Mouse (Mus musculus): ENCODE measurements at regions not wholly inside any gene's neighbourhood (a gene's known extent, or its start where the extent isn't known, plus 50 kb on each side); places are given as distances from the start of the nearest gene placed in this dataset.

DNA sequence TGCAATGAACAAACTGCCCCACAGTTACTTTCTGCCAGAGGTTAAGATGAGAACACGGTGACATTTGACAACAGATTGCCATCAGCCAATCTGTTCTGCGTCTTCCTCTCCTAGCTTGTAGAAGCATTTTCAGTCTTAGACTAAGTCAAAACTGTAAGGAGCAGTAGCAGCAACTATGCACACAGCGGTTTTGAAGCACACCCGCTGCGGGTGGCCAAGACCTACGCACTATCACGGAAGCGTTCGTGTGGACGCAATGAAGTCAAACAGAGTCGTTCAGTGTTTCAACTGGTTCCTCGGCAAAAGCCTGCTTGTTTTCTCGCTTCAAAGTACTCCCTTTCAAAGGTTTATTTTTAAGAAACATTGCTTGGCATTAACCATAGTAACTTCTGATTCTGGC lies 212.9 kb upstream of the Akirin2 start:
- DNase-seq (ENCODE audit: low read depth): no peak

DNA sequence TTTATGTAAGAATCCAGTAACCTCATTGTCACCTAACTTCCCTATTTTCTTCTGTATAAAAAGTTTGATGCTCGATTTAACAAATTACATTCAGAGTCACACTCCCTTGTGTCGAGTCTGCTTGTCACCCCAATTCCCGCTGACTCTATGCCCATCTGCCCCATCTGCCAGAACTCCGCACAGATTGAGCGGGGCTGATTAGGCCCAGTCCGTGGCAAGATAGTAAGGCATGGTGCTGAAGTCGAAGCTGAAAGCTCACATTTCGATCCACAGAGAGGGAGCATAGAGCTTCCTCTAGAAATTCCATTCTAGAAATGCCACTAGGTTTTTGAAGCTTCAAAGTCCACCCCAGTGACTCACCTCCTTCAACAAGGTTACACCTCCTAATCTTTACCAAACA lies 210.7 kb upstream of the Akirin2 start:
- no peak for DNase-seq (ENCODE audit: low read depth)

DNA sequence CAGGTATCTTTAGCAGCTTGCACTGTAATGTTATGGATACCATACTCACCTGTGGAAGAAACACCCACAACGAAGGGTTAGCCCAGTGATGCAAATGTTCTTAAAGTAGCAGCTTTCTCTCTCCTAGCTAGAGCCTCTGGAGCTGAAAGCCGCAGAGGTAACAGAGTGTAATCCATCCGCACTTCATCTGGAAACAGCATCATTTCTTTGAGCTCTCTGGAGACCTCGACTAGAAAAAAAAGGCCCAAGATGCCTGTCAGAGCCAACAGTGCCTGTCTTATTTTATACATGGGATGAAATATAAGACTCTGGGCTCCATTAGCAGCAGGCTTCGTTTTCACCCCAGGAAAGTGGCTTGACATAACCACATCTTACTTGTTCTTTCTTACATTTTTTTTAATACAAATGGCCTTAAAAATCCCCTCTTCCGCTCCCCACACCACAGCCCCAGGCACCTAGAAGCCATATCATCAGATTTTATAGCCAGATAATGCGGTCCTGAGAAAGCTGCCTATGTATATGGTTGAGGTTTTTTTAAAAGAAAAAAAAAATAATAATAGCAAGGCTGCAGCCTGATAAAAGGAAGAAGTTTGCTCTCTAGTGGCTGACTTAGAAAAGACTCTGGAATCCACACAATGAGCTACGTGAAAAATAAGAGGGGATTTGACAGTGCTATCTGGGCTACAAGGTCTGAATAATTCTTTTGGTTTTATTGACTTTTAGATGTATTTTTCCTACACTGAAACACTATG lies 179.3 kb upstream of the Akirin2 start:
- no peak for DNase-seq (ENCODE audit: low read depth)

DNA sequence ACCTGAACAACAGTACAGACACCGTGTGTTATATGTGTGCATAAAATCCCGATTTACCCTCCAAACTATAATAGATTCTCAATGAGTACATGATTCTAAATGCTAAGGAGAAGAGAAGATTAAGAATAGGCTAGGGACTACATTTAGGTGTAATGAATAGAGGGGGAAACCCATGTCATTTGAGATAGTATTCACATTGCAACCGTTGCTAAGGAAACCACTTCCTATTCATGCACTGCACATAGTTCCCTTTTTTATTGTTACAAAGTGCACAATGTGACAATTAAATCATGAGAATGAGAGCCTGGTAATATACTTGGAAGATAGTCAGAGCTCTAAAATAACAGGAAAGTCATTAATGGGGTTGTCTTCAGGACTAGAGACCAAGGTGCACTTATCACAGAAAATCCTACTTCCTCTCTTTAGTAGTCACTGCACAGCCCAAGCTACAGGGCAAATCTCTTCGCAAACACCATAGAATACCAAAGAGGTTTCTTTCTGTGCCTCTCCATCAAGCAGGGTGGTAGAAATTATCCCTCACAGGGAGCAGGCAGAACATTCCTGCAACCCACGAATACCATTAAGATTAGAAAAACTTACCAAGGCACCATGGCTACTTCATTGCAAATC lies 164.3 kb upstream of the Akirin2 start:
- DNase-seq (ENCODE audit: low read depth): no peak

DNA sequence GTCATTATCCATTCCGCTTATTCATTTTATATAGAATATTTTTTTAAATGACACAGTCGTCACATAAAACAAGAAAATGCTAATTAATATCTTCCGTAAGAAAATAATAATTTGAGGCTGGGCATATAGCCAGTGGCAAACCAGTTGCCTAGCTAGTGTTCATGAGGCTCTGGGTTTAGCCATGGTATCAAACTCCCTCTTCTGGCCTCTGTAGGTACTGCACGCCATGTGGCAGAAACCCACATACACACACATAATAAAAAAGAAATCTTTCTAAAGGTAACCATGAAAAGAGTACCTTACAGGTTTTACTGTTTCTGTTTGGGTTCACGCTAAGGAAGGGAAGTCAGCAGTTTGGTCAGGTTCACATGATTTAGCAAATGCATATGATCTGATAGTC lies 159.2 kb upstream of the Akirin2 start:
- DNase-seq (ENCODE audit: low read depth): no peak

DNA sequence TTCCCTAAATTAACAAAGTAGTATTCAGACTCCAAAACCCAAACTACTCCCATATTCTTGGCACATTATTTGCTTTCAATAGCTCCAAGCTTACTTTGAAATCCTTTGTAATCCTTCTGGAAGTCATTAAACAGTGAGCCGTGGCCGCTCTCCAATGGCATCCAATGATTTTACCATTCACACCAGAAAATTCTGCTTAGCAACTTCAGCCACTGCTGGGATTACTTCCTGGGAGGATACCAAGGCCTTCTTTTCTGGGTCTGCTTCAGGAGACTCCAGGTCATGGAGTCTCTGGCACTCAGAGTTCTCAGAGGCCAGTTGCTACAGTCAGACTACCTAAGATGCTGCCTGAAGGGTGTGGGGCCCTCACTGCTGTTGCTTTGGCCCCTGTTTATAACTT lies 147.7 kb upstream of the Akirin2 start:
- DNase-seq (ENCODE audit: low read depth): no peak

DNA sequence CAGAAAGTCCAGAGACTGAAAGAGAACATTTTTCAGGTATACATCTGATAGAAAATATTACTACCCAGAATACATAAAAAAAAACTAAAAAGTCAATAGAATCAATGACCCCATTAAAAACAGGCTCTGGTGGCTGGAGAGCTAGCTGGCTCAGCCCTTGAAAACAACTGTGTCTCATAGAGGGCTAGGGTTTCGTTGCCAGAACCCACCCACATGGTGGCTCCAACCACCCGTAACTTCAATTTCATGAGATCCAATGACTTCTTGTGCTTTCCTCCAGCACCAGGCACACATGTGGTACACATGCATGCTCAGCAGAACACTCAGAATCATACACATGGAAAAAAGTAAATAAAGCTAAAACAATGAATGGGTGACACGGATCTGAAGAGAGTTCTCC lies 143.6 kb upstream of the Akirin2 start:
- DNase-seq (ENCODE audit: low read depth): no peak

DNA sequence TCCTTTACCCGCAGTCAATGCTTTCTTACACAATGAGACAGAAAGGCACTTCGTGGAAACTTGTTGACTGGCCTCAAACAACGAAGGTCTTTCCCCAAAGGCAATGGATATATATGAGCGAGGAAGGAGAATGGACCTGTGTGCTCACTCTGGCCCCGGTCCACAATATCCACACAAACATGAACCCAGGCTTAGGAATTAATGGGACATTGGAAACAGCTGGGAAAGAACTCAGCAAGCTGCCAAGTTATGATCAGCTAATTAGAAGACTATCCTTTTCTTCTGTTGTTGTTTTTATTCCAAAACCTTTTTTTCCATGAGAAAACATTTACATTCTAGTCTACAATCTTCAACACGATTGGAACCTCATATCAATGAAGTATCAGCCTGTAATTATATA lies 129.8 kb upstream of the Akirin2 start:
- DNase-seq (ENCODE audit: low read depth): no peak

DNA sequence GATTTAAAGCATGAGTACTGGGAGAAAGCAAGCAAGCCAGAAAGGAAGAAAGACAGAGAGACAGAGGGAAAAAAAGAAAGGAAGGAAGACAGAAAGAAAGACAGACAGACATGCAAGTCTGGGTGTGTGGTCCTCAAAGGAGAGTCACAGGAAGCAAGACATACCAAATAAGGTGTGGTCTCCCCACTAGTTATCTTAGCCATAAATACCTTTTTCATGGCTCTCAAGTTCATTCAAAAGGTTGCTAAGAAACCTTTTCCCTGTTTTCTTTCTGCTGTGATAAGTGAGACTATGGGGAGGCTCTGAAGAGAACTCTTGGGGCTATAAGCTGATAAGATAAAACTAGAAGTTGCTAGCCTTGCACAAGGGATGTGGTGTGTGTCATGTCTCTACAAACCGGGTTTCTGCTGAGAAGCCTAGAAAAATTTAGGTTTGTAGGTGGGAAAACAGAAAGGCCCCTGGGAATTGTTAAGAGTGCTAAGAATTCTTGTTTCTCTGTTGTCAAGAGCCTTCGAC lies 126.5 kb upstream of the Akirin2 start:
- DNase-seq (ENCODE audit: low read depth): no peak

DNA sequence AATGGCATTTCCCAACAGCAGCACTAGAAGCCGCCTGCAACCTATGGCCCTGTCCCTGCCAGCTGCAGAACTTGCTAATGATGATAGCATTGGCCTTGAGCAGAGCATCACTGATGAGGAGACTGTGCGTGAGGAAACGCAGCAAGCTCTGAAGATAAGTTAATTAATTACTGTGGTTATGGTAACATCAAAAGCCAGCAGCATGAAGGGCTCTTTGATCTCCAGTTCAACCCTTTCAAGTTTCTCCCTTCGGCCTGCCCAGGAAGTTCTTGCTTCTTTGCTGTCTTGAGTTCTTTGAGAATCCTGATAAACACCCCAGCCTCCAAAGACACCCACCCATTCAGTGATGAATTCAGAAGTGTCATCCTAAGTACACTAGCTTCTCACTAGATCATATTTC lies 121.7 kb upstream of the Akirin2 start:
- no peak for DNase-seq (ENCODE audit: low read depth)

DNA sequence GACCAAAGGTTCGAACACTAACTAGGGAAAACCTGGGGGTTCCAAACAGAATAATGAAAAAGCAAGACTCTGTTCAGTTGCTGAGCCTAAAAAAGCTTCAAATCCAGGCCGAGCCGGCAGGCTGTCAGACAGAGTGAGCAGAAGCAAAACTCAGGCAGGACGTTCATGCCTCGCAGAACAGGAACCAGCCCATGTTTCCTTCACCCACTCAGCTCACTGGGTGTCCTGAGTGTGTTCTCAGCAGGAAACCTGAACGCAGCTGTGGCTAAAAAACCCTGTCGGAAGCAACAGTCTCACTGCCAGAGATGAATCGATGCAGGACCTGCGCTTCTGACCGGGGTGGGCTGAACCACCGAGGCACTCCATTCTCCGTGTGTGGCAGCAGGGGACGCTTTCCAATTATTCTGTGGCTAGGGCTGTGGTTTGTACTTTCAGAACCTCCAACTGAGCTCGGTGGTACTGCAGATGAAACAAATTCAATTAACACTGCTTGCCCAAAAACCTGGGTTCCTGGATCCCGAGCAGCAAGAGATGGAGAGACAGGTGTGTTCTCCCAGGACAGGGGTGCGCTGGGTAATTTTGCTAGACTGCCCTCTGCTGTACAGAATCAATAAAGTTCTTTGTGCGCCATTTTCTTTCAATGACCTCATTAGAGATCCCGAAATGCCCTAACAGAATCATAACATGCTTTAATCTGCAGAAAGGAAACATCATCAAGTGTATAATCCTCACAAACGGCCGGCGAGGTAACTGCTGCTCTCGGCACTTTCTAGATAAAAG lies 121.1 kb upstream of the Akirin2 start:
- DNase-seq (ENCODE audit: low read depth): peak; percentile 9

DNA sequence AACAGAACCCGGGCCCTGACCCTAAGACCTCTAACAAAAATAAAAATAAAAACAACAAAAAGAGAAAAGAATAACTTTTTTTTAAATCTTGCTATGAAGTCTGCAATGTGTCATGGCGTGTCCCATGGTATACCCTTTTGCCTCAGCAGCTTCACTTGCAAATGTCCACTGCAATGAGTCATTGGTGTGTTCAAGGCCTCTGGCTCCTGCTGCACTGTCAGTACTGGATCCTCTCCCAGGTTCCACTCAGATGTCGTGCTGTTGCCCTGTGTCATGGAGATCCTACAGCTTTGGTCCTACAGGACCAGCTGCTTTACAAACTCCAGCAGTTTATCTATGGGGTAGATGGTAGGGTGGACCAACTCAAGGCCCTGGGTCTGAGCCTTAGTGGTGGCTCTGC lies 113.4 kb upstream of the Akirin2 start:
- DNase-seq (ENCODE audit: low read depth): no peak

DNA sequence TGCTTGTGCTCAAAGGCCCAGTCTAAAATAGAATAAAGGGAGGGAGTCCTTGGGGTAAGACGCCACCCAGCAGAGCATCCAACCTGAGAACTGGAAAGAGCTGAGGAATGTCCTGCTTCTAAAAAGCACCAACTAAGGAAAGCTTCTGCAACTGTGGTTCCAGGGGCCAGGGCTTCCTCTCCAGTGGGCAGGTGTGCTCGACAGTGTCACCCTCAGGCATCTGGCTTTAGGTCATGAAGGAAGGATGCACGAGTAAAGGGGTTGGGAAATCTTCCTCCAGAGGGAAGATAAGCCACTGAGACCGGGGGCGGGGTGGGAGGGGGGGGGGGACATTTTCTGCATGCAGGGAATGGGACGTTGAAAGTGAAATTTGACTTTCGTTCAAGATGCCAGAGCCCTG lies 101.2 kb upstream of the Akirin2 start:
- no peak for DNase-seq (ENCODE audit: low read depth)

DNA sequence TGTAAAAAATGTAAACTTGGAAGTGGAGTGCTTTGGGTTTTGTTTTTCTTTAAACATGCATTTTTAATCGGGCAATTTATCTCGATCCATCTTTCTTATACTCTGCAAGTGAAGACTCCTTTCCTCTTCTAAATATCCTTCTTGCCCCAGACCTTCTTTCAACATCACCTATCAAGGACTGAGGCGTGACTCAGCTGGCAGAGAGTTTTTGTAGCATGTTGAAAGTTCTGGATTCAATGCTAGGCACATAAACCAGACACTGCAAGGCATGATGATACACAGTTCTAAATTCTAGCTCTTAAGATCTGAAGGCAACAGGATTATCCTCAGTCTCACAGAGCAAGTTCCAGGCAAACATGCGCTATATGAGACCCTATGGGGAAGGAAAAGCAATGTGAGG lies 88.1 kb upstream of the Akirin2 start:
- DNase-seq (ENCODE audit: low read depth): no peak

DNA sequence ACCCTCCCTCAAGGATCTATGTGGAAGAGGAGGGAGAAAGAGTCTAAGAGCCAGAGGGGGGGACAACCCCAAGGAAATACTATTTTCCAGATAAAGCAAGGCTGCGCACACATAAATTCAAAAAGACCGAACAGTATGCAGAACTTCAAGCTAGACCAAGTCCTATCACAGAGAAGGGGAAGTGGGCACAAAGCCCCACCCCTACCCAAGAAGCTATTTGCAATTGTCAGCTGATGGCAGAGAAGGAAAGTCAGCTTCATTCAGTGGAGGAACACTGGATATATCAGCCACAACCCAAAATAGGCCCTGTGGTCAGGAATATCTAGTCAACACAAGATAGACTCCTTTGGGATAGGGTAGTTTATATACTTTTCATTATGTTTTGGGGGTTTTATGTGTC lies 84.9 kb upstream of the Akirin2 start:
- peak; percentile 3 for DNase-seq (ENCODE audit: low read depth)

DNA sequence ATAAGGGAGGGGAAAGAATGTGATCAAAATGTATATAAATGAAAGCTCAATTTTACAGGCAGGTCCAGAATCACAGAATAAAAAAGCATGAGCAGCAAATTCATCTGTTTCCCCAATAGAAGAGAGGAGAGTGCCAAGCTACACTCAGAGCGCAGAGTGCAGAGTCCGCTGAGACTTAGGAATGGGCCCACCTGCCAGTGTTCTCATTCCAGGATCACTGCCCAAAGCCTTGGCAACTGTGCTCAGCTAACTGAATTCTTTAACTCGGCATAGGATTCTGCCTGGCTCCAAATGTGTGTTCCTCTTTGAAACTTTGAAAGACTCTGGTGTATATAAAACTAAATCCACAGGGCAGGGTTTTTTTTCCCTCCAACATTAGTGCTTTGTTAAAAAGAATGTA lies 84.4 kb upstream of the Akirin2 start:
- no peak for DNase-seq (ENCODE audit: low read depth)

DNA sequence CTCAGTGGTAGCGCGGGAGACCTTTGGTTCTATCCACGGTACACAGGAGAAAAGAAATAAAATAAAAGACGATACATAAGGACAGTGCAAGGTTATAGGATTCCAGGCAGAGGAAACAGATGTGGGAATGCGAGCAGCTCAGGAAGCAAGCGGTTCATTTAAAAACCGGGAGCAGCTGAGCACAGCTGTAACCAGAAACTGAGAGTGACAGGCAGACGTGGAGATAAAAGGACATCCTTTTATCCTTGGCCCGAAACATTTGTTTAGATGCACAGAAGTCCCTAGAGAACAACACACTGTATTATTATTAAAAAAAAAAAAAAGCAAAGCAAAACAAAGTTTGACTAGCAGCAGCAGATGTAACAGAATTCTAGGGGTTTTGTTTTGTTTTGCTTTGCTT lies 82.6 kb upstream of the Akirin2 start:
- DNase-seq (ENCODE audit: low read depth): no peak

DNA sequence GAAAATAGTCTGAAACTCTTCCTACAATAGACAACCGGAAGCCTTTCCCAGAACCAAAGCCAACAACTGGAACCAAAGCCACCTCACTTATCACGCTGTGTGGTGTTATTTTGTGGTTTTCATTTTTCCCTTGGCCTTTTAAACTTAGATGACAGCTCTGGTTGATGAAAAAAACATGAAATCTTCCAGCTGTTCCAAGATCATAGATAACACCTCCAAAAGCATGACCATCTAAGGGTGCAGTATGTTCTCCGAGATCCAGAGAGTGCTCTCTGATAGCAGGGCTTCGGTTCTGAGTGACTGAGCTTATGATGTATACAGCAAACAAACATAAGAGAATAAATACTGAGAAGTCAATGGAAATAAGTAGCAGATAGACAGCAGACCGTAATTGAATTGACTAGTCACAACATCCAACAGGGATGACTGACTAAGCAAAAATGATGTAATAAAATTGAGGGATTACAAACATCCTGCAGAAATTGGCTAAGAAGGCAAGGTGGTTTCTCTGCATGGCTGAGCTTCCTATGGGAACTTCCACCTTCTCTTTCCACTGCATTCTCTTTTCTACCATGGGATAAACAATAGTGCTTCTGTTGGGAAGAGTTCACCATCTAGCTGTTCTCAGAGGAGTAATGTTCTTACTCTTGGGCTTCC lies 74.8 kb upstream of the Akirin2 start:
- DNase-seq (ENCODE audit: low read depth): no peak

DNA sequence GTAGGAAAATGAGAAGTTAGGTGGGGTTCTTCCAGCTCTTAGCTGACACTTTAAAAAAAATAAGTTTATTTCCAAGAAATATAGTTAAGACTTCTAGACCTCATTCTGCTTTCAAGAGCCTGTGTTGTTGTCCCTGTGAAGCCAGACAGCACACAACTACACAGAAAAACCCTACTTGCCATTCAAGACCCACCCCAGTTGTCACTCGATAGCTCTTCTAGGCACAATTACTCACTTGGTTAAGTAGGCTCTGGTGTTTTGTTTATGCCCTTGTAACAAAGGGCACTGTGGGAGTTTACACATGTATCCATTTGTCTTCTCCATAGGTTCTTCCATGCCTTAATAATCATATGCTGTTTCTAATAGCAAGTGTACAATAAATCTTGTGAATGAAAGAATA lies 66.5 kb upstream of the Akirin2 start:
- no peak for DNase-seq (ENCODE audit: low read depth)

DNA sequence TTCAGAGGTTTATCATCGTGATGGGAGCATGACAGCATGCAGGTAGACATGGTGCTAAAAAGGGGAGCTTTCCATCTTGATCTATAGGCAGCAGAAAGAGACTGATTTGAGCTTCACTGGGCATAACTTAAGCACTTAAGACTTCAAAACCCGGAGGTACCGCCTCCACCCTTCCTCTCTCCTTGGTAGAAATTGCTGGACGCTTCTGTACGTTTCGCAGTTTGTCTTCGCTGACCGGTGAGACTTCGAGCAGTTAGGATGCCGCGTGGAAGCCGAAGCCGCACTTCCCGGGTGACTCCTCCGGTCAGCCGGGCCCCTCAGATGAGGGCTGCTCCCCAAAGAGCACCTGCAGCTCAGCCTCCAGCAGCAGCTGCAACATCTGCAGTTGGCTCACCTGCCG lies 65.2 kb upstream of the Akirin2 start:
- no peak for DNase-seq (ENCODE audit: low read depth)

DNA sequence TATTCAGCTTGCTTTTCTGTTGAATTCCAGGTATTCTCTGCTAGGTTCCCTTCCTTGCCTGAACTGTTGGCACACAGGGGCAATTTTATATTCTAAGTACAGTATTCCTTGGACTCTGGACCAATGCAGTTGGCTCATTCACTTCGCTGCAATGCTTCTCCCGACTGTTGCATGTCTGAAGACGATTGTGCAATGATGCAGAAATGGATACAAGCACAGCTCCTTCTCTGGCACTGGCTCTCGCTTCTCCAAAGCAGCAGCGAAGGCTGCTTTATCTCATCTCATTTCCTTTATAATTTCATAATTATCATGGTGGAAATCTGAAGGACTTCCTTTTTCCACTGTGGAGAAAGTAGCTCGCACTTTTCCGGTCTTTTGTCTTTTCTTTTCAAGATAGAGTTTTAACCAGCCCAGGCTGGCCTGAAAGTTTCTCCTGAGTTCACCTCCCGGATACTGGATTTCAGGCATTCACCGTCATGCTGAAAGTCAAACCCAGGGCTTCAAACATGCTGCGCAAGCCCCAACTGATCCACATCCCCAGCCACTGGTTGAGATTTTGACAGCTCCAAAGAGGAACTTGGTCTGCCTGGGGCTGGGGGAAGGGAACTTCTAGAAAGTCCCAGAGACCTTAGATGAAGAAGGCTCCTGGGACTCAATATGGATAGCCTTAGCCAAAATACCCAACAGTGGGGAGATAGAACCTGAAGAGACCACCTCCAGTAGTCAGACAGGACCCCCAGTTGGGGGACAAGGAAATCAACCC lies 55.6 kb upstream of the Akirin2 start:
- DNase-seq (ENCODE audit: low read depth): peak; percentile 18

DNA sequence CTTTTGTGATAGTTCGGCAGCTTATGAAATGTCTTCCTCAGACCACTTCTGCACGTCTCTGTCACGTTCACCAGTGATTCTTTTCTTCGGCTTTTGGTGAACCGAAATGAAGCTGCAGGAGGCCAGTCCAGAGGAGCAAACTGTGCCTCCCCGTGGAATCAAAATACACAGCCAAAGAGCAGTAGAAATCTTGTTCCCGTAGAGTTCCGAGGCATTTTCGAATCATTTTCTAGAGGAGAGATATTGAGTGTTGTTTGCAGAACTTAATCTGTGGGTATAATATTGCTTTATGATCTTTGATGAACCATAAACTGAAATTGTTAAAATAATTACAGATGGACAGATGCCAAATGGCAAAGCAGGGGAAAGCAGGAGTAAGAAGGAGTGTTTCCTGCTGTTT lies 52.4 kb upstream of the Akirin2 start:
- no peak for DNase-seq (ENCODE audit: low read depth)
